Mouse (Mus musculus) neural tube, embryonic 12.5 days (tissue): ENCODE measurements around the gene Daam2. TPM values are rescaled to one million over a fixed set of nuclear protein-coding genes. Genes with fewer than 3 reads are reported as not detected.

Experiments used
- ATAC-seq: fragments of 200-750 bp; cut with Nextera tagmentation; 2 replicates; pipeline ENCODE4 v1.8.0; 2017; ENCODE audit warnings: low read depth, mild to moderate bottlenecking, moderate TSS enrichment, moderate library complexity; ENCODE audit not compliant: low FRiP score
- H3K27ac ChIP-seq: fragments of 300-500 bp; sonication (generic); 2 replicates; pipeline ENCODE4 v1.5.1; 2016
- H3K27me3 ChIP-seq: fragments of 300-500 bp; sonication (generic); replicated peaks from 2 replicates; pipeline ENCODE4 v1.6.1; 2016; ENCODE audit warnings: mild to moderate bottlenecking
- H3K36me3 ChIP-seq: fragments of 300-500 bp; sonication (generic); 2 replicates; pipeline ENCODE4 v1.6.1; 2016; ENCODE audit warnings: mild to moderate bottlenecking
- H3K4me1 ChIP-seq: fragments of 300-500 bp; sonication (generic); 2 replicates; pipeline ENCODE4 v1.6.1; 2016
- H3K4me2 ChIP-seq: fragments of 300-500 bp; sonication (generic); replicated peaks from 2 replicates; pipeline ENCODE4 v1.6.1; 2016; ENCODE audit warnings: mild to moderate bottlenecking
- H3K4me3 ChIP-seq: fragments of 300-500 bp; sonication (generic); 2 replicates; pipeline ENCODE4 v1.5.1; 2016
- H3K9ac ChIP-seq: fragments of 300-500 bp; sonication (generic); 2 replicates; pipeline ENCODE4 v1.6.1; 2016; ENCODE audit warnings: mild to moderate bottlenecking
- H3K9me3 ChIP-seq: fragments of 300-500 bp; sonication (generic); 2 replicates; pipeline ENCODE4 v1.6.1; 2016; ENCODE audit warnings: mild to moderate bottlenecking
- WGBS: fragments of 180-500 bp; shearing (Covaris S2); methylation state at CpG from one replicate; pipeline ENCODE4 v1.1.7; 2016; 5-methylcytosine and 5-hydroxymethylcytosine counted together
- polyA plus RNA-seq: library from polyadenylated mRNA; unstranded; fragments of >200 nt; fragmentation: Nextera tagmentation; extraction: Ambion mirVana; gene quantifications from 2 replicates; pipeline ENCODE4 v1.2.1, GENCODE M21; 2016

Gene Daam2
- 5.7 and 6.5 TPM in 2 replicates for polyA plus RNA-seq

DNA sequence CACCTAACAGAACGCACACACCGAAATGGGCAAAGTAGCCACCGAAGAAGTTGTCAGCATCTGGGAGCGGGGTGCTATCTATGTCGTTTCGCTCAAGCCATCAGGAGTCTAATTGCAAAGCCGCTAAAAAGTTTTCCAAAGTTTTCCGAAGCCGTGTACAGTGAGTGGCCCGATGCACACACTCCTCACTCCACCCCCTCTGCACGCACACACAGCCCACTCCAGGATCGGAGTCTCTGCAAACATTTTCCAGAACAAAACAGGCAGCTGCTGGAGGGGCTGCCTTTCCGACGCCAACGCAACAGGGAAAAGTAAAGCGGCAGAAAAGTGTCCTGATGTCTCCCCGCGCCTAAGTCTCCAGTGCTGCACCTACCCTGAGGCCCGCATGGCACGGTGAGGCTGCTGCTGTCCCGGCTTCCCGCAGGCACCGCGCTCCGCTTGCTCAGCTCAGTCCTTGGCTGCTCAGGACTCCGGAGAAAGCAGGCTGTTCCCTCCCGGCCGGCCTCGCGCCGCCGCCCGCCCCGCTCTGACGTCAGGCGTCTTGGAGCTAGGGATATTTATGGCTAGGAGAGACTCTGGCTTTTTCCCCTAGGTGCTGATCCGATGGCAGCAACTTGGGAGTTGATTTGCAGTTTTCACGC is at the start of gene Daam2:
Gene Daam2 (minus strand): TSS at position 514 of the 641 bp plus-strand sequence.
- H3K9ac ChIP-seq: peak within 1 kb of the TSS; percentile 52
- H3K36me3 ChIP-seq: no peaks in the 10 kb centered on the region
- peak within 1 kb of the TSS; percentile 46 for H3K4me3 ChIP-seq
- no peaks in the 10 kb centered on the region for H3K27me3 ChIP-seq
- H3K9me3 ChIP-seq: no peaks in the 10 kb centered on the region
- H3K4me1 ChIP-seq: peaks cover 43% of the 10 kb centered on the region
- peak within 1 kb of the TSS; percentile 76 for H3K4me2 ChIP-seq
- ATAC-seq: peak; percentile 90
- no peak within 1 kb of the TSS for H3K27ac ChIP-seq
- WGBS: 3% methylated on average over 38 of the region's 38 CpGs

DNA sequence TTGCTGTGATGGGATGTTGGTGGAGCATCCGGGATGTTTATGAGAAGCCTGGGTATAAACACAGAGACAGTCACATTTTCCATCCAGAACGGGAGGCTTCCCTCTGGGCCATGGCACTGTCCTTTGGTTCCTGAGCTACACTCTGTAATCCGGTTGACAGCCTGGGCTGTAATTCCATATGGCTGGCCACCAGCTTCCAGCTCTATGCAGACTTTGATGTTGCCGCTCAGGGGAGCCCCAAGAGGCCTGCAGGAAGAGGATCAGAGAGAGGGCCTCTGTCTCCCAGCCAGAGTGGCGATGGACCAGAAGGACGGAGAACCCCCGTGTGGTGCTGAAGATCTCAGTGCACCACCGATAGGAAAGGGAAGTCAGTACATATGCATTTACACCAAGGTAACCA is 46.2 kb upstream of the Daam2 start:
- H3K36me3 ChIP-seq: no peaks in the 10 kb centered on the region
- no peak overlapping the region for H3K27ac ChIP-seq
- WGBS: 52% methylated on average over 8 of the region's 8 CpGs
- no peak overlapping the region for H3K9ac ChIP-seq
- no peak for ATAC-seq
- no peaks in the 10 kb centered on the region for H3K27me3 ChIP-seq
- H3K9me3 ChIP-seq: no peaks in the 10 kb centered on the region
- H3K4me2 ChIP-seq: no peak overlapping the region
- peaks cover 11% of the 10 kb centered on the region; the same call in 1 of the 2 replicates for H3K4me1 ChIP-seq
- H3K4me3 ChIP-seq: no peak overlapping the region

DNA sequence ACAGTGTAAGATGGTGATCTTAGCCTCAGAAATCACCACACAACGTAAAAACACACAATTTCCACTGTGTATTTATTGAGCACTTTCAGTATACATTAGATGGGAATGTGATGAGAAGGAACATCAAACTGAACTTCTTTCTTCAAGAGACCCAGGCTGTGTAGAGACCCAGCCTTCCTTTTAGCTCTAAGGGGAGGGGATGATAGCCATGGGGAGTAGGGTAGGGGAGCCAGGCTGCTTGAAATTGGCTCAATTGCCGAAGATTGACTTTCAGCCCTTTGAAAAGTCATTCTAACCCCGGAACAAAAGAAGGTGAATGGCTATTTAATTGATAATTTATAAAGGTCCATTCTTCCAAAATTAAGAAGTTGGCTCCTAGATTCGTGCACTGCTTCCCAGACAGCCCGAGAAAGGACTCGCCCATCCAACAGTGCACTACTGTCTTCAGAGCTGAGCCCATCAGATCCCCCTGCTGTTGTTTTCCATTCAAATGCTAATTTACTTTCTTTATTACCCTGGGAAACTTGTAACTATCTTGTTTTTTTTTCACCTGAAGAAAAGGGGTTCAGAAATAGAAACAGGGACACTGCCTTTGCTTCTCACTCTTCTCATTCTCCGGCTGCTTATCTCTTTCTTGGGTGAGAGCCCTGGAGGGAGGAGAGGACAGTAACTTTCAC is 43.3 kb upstream of the Daam2 start:
- no peak overlapping the region for H3K9ac ChIP-seq
- H3K27me3 ChIP-seq: no peaks in the 10 kb centered on the region
- no peaks in the 10 kb centered on the region for H3K9me3 ChIP-seq
- peak; percentile 85 for ATAC-seq
- H3K4me3 ChIP-seq: no peak overlapping the region
- H3K27ac ChIP-seq: peak overlapping the region; percentile 27; the same call in 1 of the 2 replicates
- 19% methylated on average over 7 of the region's 7 CpGs for WGBS
- peak overlapping the region; percentile 6; the same call in 1 of the 2 replicates for H3K4me2 ChIP-seq
- H3K36me3 ChIP-seq: no peaks in the 10 kb centered on the region
- H3K4me1 ChIP-seq: peaks cover 5% of the 10 kb centered on the region; the same call in 1 of the 2 replicates

DNA sequence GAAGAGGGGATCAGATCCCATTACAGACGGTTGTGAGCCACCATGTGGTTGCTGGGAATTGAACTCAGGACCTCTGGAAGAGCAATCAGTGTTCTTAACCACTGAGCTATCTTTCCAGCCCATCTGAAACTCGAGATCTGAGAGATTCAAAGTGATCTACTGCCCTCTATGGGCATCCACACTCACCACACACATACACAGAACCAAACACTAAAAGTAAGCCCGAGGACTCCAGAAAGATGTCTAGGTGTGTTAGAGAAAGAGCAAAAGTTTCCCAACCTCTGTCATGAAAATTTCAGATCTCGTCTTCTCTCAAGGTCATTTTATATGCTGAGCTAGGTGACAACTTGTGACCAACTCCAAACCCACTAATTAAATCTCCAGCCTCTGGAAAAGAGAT is 41.3 kb upstream of the Daam2 start:
- Histone ChIP-seq H3K4me2 (no peak overlapping the region), H3K4me1 (peaks cover 5% of the 10 kb centered on the region; the same call in 1 of the 2 replicates), H3K9me3 (no peaks in the 10 kb centered on the region), H3K9ac (no peak overlapping the region), H3K27ac (no peak overlapping the region), H3K27me3 (no peaks in the 10 kb centered on the region), H3K36me3 (no peaks in the 10 kb centered on the region), H3K4me3 (no peak overlapping the region)
- WGBS: 85% methylated on average over 4 of the region's 4 CpGs
- ATAC-seq: no peak

DNA sequence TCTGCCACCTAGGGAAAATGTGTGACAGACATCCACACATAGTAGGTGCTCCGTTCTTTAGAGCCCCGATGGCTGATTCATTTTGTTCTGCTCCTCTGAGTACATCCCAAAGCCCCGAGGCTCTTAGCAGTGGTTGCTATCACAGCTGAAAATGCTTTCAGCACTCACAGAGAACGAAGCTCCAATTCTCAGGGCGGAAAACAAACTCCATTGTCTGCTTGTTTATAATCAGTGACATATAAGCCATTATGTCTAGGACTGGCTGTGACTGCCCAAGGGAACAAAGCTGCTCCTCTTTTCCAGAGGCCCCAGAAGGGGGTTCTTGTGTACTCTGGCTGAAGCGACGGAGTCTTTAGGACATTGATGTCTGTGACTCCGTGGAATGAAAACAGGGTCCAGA is 25.9 kb upstream of the Daam2 start:
- Histone ChIP-seq H3K4me2 (no peak overlapping the region), H3K4me3 (no peak overlapping the region), H3K4me1 (0 out of 2 replicates have a peak, but pooled peaks cover 5% of the 10 kb centered on the region), H3K27me3 (no peaks in the 10 kb centered on the region), H3K9ac (no peak overlapping the region), H3K9me3 (no peaks in the 10 kb centered on the region), H3K36me3 (no peaks in the 10 kb centered on the region), H3K27ac (no peak overlapping the region)
- 28% methylated on average over 8 of the region's 8 CpGs for WGBS
- peak; percentile 29; the same call in 1 of the 2 replicates for ATAC-seq

DNA sequence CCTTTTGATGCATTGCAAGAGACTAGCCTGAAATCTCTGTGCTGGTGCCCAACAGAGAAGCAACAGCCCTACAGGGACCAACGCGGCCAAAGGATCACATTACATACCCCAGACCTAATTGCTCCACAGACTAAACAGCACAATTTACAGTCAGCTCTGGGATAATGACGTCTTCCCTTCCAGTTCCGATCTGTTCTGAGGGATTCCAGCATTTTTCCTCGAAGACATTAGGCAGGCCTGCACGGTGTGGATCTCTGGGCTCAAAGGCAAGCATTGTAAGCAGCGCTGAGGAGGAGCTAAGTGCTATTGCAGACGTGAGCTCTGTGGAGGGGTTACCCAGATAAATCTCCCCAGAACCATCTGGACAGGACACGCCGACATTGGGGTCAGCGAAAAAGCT is 18.3 kb upstream of the Daam2 start:
- Histone ChIP-seq H3K4me1 (no peaks in the 10 kb centered on the region), H3K36me3 (no peaks in the 10 kb centered on the region), H3K27ac (no peak overlapping the region), H3K27me3 (no peaks in the 10 kb centered on the region), H3K9ac (no peak overlapping the region), H3K4me3 (no peak overlapping the region), H3K9me3 (no peaks in the 10 kb centered on the region), H3K4me2 (no peak overlapping the region)
- WGBS: 35% methylated on average over 11 of the region's 11 CpGs
- ATAC-seq: no peak

DNA sequence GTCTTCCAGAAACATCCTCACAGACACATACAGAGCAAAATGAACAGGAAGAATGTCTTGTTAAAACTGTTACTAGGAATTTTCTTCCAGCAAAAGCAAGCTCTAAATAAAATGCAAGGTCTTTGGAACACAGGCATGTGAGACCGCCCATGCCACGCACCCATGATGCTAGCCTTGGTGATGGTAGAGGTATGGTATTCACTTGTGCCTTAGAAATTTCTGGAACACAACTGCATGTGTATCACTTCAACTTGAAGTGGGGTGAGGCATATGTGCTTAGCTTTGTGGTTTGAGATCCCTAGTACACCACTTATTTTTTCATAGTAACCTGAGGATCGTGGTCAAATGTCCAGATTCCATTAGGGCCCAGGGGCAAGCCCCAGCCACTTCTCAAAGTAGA is 13.2 kb upstream of the Daam2 start:
- no peak for ATAC-seq
- no peak overlapping the region for H3K27ac ChIP-seq
- 96% methylated on average over 3 of the region's 3 CpGs for WGBS
- no peaks in the 10 kb centered on the region for H3K9me3 ChIP-seq
- H3K4me2 ChIP-seq: no peak overlapping the region
- no peaks in the 10 kb centered on the region for H3K27me3 ChIP-seq
- H3K9ac ChIP-seq: no peak overlapping the region
- no peak overlapping the region for H3K4me3 ChIP-seq
- no peaks in the 10 kb centered on the region for H3K4me1 ChIP-seq
- no peaks in the 10 kb centered on the region for H3K36me3 ChIP-seq

DNA sequence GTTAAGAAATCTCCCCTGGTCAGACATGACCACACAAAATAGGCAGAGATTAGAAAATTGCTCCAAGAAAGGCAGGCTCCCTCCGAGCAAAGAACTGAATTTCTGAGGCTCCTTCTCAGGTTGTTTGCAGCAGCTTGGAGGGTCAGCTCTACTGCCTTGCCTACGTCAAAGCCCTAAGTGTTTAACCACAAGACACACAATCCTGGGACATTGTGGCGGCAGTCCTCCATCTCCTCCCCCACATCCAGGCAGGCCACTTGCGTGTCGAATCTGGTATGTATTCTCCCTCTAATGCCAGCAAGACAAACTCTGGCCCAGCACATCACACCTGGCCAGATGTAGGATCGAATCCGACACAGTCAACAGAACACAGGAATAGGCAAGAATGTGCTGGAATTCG is 4.6 kb upstream of the Daam2 start:
- ATAC-seq: no peak
- no peak overlapping the region for H3K9ac ChIP-seq
- H3K27me3 ChIP-seq: no peaks in the 10 kb centered on the region
- H3K4me1 ChIP-seq: peaks cover 8% of the 10 kb centered on the region
- no peak overlapping the region for H3K27ac ChIP-seq
- H3K4me3 ChIP-seq: no peak overlapping the region
- no peaks in the 10 kb centered on the region for H3K36me3 ChIP-seq
- no peak overlapping the region for H3K4me2 ChIP-seq
- no peaks in the 10 kb centered on the region for H3K9me3 ChIP-seq
- 82% methylated on average over 8 of the region's 8 CpGs for WGBS

DNA sequence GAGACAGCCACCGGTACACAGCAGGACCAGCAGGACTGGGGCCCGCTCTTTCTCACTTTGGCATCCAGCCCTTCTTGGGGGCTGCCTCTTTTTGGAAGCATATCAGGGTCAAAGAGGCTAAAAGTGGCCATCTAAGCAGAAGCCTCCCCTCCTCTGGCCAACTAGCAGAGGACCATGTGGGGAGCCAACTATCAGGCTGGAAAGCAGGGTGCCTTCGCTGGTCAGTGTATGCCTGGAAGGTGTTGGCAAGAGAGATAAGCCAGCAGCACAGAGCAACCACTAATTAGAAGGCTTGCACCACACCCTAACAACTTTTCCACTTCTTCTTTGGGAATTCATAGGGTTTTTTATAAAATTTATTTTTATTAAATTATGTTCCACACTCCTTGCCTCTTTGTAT is 346 bp upstream of the Daam2 start:
- Histone ChIP-seq H3K27me3 (no peaks in the 10 kb centered on the region), H3K9me3 (no peaks in the 10 kb centered on the region), H3K27ac (no peak overlapping the region), H3K4me1 (peaks cover 43% of the 10 kb centered on the region), H3K9ac (peak overlapping the region; percentile 52), H3K36me3 (no peaks in the 10 kb centered on the region), H3K4me3 (peak overlapping the region; percentile 46), H3K4me2 (peak overlapping the region; percentile 76)
- 25% methylated on average over 3 of the region's 3 CpGs for WGBS
- no peak for ATAC-seq

DNA sequence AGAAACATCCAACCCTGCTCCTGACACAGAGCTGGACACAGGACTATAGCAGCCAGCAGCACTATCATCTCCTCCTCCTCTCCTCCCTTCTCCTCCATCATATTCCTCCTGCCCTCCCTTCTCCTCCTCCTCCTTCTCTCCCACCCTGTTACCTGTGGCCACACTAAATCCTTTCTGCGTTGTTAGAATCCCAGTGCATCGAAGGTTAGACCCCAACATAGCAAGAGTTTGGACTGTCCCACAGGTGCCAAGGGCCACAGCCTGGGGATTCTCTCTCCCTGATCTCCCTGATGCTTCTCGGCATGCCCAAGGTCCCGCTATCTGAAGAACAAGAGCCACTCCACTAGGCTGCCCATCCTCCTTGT is 745 bp downstream of the Daam2 start:
- Histone ChIP-seq H3K9me3 (no peaks in the 10 kb centered on the region), H3K4me3 (peak overlapping the region; percentile 46), H3K27ac (no peak overlapping the region), H3K36me3 (no peaks in the 10 kb centered on the region), H3K4me2 (peak overlapping the region; percentile 76), H3K4me1 (peaks cover 43% of the 10 kb centered on the region), H3K27me3 (no peaks in the 10 kb centered on the region), H3K9ac (peak overlapping the region; percentile 52)
- ATAC-seq: peak; percentile 22; the same call in 1 of the 2 replicates
- 37% methylated on average over 4 of the region's 4 CpGs for WGBS

DNA sequence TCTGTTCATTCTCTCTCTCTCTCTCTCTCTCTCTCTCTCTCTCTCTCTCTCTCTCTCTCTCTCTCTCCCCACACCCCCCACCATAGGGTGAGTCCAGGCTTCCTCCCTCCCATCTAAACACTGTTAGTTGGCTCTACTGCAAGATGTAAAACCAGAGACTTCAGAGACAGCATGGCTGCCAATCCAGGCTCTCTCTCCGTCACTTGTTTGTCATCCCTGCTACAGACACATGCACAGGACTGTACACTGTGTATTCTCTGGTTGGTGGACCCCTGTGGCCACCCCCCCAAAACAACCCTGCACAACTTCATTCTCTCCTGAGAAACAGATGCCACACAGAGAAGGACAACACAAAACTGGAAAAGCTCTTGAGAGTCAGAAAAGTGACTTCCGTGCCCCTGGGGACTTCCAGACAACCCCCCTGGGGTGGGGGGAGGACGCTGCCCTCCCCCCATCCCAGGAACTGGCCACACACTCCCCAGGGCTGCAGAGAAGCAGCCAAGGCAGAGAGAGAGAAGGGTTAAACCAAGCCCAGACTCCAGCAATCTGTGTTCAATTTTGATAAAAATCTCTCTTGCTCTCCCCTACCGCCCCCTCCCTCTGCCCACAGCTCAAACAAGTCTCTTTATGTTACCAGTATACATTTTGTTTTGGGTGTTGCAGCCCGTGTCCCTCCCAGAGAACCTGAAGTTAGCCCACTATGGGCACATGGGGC is 1.3 kb downstream of the Daam2 start:
- Histone ChIP-seq H3K27me3 (no peaks in the 10 kb centered on the region), H3K27ac (no peak overlapping the region), H3K4me1 (peaks cover 43% of the 10 kb centered on the region), H3K36me3 (no peaks in the 10 kb centered on the region), H3K9me3 (no peaks in the 10 kb centered on the region), H3K4me2 (peak overlapping the region; percentile 76), H3K4me3 (peak overlapping the region; percentile 46), H3K9ac (peak overlapping the region; percentile 52)
- WGBS: 41% methylated on average over 5 of the region's 5 CpGs
- no peak for ATAC-seq

DNA sequence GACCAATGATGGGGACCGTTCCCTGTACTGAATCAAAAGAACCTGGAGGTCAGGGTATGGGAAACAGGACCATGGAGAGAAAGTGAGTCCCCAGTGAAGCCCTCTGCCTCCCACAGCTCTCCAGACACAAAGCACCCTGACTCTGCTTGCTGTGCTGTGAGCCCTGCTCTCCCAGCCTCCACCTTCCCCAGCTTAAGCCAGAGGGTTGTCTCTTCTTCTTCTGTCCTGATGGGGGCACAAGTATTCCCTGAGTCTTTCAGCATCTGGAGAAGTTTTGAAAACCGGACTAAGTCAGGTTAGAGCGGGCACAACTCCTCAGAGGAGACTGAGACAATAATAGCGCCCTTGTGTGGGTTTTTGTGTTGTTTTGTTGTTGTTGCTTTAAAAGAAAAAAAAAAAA is 2.2 kb downstream of the Daam2 start:
- no peak overlapping the region for H3K27ac ChIP-seq
- WGBS: 67% methylated on average over 4 of the region's 4 CpGs
- no peak overlapping the region for H3K9ac ChIP-seq
- H3K4me2 ChIP-seq: peak overlapping the region; percentile 76
- no peaks in the 10 kb centered on the region for H3K9me3 ChIP-seq
- peaks cover 43% of the 10 kb centered on the region for H3K4me1 ChIP-seq
- H3K36me3 ChIP-seq: no peaks in the 10 kb centered on the region
- ATAC-seq: no peak
- H3K27me3 ChIP-seq: no peaks in the 10 kb centered on the region
- no peak overlapping the region for H3K4me3 ChIP-seq
